Mouse (Mus musculus): Measurements from ENCODE around the gene Mbl2. TPM values are rescaled to one million over a fixed set of nuclear protein-coding genes. Genes with fewer than 3 reads are reported as not detected.

The Mbl2 gene
- total and polyA plus RNA-seq, 3 experiments, result not detected

DNA sequence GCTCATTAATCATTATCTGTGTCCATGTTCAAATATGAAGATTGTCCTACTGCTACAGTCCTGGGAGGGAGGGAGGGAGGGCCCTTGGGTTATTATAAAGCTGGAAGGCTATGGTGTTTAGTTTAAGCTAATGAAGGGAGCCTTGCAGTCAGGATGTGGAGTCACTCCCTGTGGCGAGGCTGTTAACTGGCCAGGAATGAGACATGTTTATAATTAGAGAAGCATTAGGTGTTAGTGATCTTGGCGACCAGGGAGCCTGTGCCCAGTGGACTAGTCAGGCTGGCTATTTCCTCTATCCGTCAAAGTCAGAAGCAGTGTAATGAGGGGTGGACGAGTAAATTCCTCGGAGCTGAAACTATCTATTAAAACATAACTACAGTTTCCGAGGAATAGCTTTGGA is 23.6 kb downstream of the Mbl2 start:
- H3K27ac ChIP-seq (ENCODE audit: control insufficient read depth, low read depth, low read length), result no peak overlapping the region
- TF ChIP-seq SMC3 (IDR thresholded peaks at IDR 0.05; ENCODE audit: low read depth, low read length) (no peak), TAL1 (IDR thresholded peaks at IDR 0.05; ENCODE audit: low read length) (no peak), GATA1 (IDR thresholded peaks at IDR 0.05; ENCODE audit: low read depth, low read length) (no peak), SIN3A (IDR thresholded peaks at IDR 0.05; ENCODE audit: low read length) (no peak), MYB (IDR thresholded peaks at IDR 0.05; ENCODE audit: low read depth, low read length) (no peak), NELFE (IDR thresholded peaks at IDR 0.05; ENCODE audit: low read depth, low read length) (no peak), RAD21 (IDR thresholded peaks at IDR 0.05; ENCODE audit: low read depth, low read length) (no peak), ZMIZ1 (IDR thresholded peaks at IDR 0.05; ENCODE audit: low read depth, low read length) (no peak), USF1 (IDR thresholded peaks at IDR 0.05; ENCODE audit: low read depth, low read length) (no peak), CHD1 (IDR thresholded peaks at IDR 0.05; ENCODE audit: low read depth, low read length) (no peak)

DNA sequence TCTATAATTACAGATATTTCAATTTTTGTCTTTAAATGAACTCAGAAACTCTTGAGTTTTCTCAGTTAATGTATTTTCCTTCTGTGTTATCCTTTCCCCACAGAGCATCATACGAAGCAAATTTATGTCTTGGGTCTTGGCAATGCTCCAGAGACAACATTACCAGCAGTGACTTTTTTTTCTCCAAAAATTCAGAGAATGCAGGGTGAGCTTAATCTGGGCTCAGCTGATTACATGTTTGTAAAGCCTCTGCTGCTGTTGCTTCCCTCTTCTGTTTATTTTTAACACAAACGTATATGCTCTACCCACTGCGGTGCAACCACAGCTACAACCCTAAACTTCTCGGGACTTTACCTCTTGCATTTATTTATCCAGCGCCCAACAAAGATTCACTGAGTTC is 48.4 kb downstream of the Mbl2 start:
- no peak overlapping the region for H3K4me3 ChIP-seq (ENCODE audit: control insufficient read depth in 1 of 2, insufficient read depth in 1 of 2, low read depth in 2 of 2, low read length in 2 of 2)
- H3K36me3 ChIP-seq (ENCODE audit: control insufficient read depth in 1 of 2, insufficient read depth in 2 of 2, low read length in 2 of 2), result no peaks in the 10 kb centered on the region
- H3K27ac ChIP-seq (ENCODE audit: control insufficient read depth, low read depth, low read length), result no peak overlapping the region
- H3K27me3 ChIP-seq (ENCODE audit: control insufficient read depth in 1 of 2, insufficient read depth in 2 of 2, low read length in 2 of 2), result no peaks in the 10 kb centered on the region
- H3K9ac ChIP-seq (ENCODE audit: control insufficient read depth, low read depth, low read length, poor library complexity, severe bottlenecking), result no peak overlapping the region
- H3K4me1 ChIP-seq (ENCODE audit: control insufficient read depth in 1 of 2, insufficient read depth in 2 of 2, low read length in 2 of 2), result no peaks in the 10 kb centered on the region
- no peak for DNase-seq (ENCODE audit: low read depth, low spot score)
- TF ChIP-seq USF1 (IDR thresholded peaks at IDR 0.05; ENCODE audit: low read depth, low read length), result no peak
- TF ChIP-seq BHLHE40 (IDR thresholded peaks at IDR 0.05; ENCODE audit: borderline replicate concordance, low read depth, low read length), result no peak
- no peak for TF ChIP-seq POLR2A (IDR thresholded peaks at IDR 0.05; ENCODE audit: control insufficient read depth in 1 of 2, insufficient read depth in 1 of 2, low read depth in 1 of 2, low read length in 2 of 2, poor library complexity in 1 of 2)
- TF ChIP-seq SIN3A (IDR thresholded peaks at IDR 0.05; ENCODE audit: low read length), result no peak
- TF ChIP-seq CTCF (IDR thresholded peaks at IDR 0.05 in 2 of 3, conservative IDR thresholded peaks at IDR 0.05 in 1 of 3; ENCODE audit: control insufficient read depth in 1 of 3, insufficient read depth in 1 of 3, low read depth in 2 of 3, low read length in 3 of 3, poor library complexity in 1 of 3, severe bottlenecking in 1 of 3), result no peak
- no peak for TF ChIP-seq TAL1 (IDR thresholded peaks at IDR 0.05; ENCODE audit: low read length)
- no peak for TF ChIP-seq MAFK (IDR thresholded peaks at IDR 0.05; ENCODE audit: borderline replicate concordance, low read depth, low read length)
- TF ChIP-seq HCFC1 (IDR thresholded peaks at IDR 0.05; ENCODE audit: low read depth, low read length), result no peak
- TF ChIP-seq ZC3H11A (IDR thresholded peaks at IDR 0.05; ENCODE audit: low read depth, low read length), result no peak
- H3K9me3 ChIP-seq (replicated peaks; ENCODE audit: insufficient read depth, low read length), result no peaks in the 10 kb centered on the region
- H3K79me2 ChIP-seq (ENCODE audit: control insufficient read depth, insufficient read depth, low read length, poor library complexity), result no peaks in the 10 kb centered on the region

More for the DNA sequence above, 23.6 kb downstream of the Mbl2 start:
- no peaks in the 10 kb centered on the region for H3K79me2 ChIP-seq (ENCODE audit: control insufficient read depth, insufficient read depth, low read length, poor library complexity)
- no peaks in the 10 kb centered on the region for H3K27me3 ChIP-seq (ENCODE audit: control insufficient read depth in 1 of 2, insufficient read depth in 2 of 2, low read length in 2 of 2)
- no peak for DNase-seq (ENCODE audit: low read depth, low spot score)
- H3K9ac ChIP-seq (ENCODE audit: control insufficient read depth, low read depth, low read length, poor library complexity, severe bottlenecking), result no peak overlapping the region
- H3K9me3 ChIP-seq (replicated peaks; ENCODE audit: insufficient read depth, low read length), result no peaks in the 10 kb centered on the region
- no peaks in the 10 kb centered on the region for H3K36me3 ChIP-seq (ENCODE audit: control insufficient read depth in 1 of 2, insufficient read depth in 2 of 2, low read length in 2 of 2)
- H3K4me1 ChIP-seq (ENCODE audit: control insufficient read depth in 1 of 2, insufficient read depth in 2 of 2, low read length in 2 of 2), result no peaks in the 10 kb centered on the region
- H3K4me3 ChIP-seq (ENCODE audit: control insufficient read depth in 1 of 2, insufficient read depth in 1 of 2, low read depth in 2 of 2, low read length in 2 of 2), result no peak overlapping the region
